Mouse (Mus musculus) heart, postnatal 25 days (tissue): Measurements from ENCODE around the gene 4931408C20Rik. TPM values are rescaled to one million over a fixed set of nuclear protein-coding genes. Genes with fewer than 3 reads are reported as not detected.
A peak's percentile ranks its signal among the peaks of the same experiment; 100 is the strongest.

ENCODE experiments used
- DNase-seq: peaks from one replicate; pipeline ENCODE4 v3.0.0; 2022; ENCODE audit warnings: low spot score
- intact Hi-C: fragments of 180-260 bp; cut with DNase I; formaldehyde crosslinking; loops from one replicate; pipeline ENCODE4 v1.15.1; 2025
- total RNA-seq, 2 experiments: library from RNA; stranded (reverse); gene quantifications; 2 replicates each; pipeline ENCODE4 v1.2.3; 2021

4931408C20Rik gene
- total RNA-seq, result not detected

- intact Hi-C loops, result no loop called here
- peak; percentile 8 for DNase-seq
Observed at GRCm38 (mm10) chr1:26686842-26687760, at the start of gene 4931408C20Rik. Gene 4931408C20Rik, minus strand, starts transcription at chr1:26687460.

GRCm38 (mm10) chr1:26687926-26688325 is 666 bp upstream of the 4931408C20Rik start:
- DNase-seq, result no peak
- intact Hi-C loops, result no loop called here

- no peak for DNase-seq
- intact Hi-C loops, result no loop called here
Observed at GRCm38 (mm10) chr1:26685952-26686693, 1.1 kb downstream of the 4931408C20Rik start.

GRCm38 (mm10) chr1:26685383-26685782 is 1.9 kb downstream of the 4931408C20Rik start:
- DNase-seq, result no peak
- intact Hi-C loops, result no loop called here

DNA sequence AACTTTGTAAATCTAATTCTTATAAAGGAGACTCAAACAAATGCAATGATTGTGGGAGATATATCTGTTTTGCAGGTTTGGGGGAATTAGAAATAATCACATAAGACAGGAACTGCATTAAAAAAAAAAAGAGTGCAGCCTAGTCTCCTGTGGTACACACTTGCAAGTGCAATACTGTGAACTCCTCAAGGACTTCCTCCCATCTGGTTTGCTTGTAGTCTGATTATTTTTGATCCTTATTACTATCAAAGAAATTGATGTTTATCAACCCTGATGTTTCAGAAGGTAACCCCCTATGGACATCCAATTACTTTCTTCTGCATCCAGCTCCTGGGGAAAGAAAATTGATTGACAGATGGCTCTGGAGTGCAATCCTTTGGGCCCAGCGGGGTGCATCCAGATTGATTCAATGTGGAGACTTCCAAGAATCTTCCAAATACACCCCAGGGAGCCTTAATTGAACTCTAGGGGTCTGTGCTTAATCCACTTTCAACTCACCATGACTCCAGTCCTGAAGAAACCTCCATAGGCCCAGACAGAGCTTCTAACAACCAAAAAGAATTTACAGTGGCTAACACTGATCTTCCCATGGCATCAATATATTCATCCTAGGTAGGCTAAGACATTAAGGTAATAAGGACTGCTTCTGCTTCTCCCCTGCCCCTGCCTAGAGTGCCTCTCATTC is 37.4 kb downstream of the 4931408C20Rik start:
- no peak for DNase-seq
- intact Hi-C loops, result no loop called here

GRCm38 (mm10) chr1:26636051-26636450 is 51.2 kb downstream of the 4931408C20Rik start:
- intact Hi-C loops, result no loop called here
- DNase-seq, result no peak
